Mouse (Mus musculus): ENCODE results near the gene Slc46a3.
A peak's percentile ranks its signal among the peaks of the same experiment; 100 is the strongest.

The Slc46a3 gene

GRCm38 (mm10) chr5:147895436-147896198, 1.0 kb upstream of the Slc46a3 start:
- DNase-seq (ENCODE audit: low read depth) = no peak

- no peak for DNase-seq (ENCODE audit: low read depth)
Observed at GRCm38 (mm10) chr5:147893766-147894454, 705 bp downstream of the Slc46a3 start.

DNA sequence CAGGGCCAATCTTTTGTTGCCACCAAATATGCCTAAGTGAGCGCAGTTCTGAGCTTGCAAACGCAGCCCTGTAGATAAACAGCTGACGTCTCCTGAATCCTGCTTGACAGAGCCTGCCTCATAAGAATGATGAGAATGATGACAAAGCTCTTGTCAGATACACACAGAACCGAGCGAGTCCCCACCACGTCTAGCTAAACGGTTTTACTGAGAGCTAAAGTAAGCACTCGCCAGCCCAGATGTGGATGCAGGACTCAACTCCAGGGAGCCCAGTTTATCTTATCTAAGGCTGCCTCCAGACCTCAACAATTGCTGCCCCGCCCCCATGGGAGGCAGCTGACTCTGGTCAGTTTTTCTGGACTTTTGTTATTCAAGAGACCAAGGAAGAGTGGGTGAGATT, 1.5 kb downstream of the Slc46a3 start:
- no peak for DNase-seq (ENCODE audit: low read depth)

- no peak for DNase-seq (ENCODE audit: low read depth)
Observed at GRCm38 (mm10) chr5:147892735-147893134, 1.9 kb downstream of the Slc46a3 start.

- peak; percentile 10 for DNase-seq (ENCODE audit: low read depth)
Observed at GRCm38 (mm10) chr5:147888313-147889297, 6.0 kb downstream of the Slc46a3 start.

DNA sequence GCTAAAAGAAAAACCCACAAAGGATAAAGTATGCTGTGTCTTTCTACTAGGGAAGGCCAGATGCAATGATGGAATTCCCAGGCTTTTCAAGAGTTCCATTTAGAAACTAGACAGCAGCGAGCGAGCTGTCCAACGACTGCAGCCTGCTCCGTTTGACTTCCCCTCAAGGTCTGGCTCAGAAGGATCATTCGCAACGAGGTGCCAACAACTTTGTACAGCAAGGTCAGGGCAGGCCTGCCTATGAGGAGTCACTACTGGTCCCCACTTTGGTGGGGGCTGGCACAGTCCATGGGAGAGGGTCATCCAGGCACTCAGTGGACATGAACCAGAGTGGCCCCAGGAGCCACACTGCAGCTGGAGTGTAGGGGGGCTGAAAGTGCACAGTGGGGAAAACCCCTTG, 11.0 kb downstream of the Slc46a3 start:
- no peak for DNase-seq (ENCODE audit: low read depth)

DNA sequence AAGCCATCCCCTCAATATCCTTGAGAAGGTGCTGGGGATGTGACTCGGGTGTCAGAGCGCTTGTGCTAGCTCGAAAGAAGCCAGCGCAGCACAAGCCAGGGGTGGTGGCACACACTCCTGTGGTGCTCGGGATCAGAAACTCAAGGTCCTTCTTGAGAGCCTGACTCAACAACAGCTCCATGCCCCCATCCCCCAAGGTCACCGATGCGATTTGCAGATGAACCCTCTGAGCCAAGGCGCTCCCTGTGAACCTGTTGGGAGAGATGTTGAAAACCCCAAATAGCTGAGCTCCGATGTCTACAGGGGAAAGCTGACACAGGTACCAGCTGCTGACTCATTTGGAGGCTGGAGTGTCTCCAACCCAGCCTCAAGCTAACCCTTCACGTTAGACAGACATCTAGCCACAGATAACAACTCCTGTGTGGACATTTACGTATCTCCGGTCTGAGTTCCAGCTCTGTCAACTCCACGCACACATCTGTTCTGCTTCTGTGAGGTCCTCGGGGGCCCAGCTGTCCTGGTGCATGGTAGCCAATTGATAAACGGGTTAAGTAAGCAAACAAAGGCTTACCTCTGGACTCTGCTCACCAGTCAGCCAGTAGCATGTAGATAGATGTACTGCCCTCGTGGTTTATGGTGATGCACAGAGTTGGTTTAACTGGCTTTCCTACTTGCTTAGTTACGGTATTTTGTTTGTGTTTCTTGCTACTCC, 14.5 kb downstream of the Slc46a3 start:
- DNase-seq (ENCODE audit: low read depth) = no peak

DNA sequence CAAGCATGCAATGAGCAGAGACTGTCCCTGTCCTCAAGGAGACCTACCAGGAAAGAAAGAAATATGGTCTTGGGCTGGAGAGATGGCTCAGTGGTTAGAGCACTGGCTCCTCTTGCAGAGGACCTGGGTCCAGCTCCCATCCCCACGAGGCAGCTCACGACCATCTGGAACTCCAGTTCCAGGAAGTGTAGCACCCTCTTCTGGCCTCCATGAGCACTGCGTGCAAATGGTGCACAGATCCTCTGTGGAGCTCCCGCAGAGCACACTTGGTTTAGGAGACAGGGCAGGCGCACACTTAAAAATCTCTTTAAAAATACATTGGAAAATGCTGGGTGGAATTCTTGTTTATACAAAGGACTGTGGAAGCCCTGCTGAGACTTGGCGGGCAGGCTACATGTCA, 17.1 kb downstream of the Slc46a3 start:
- DNase-seq (ENCODE audit: low read depth) = peak; percentile 28

- DNase-seq (ENCODE audit: low read depth) = no peak
Observed at GRCm38 (mm10) chr5:147875210-147875609, 19.4 kb downstream of the Slc46a3 start.

- DNase-seq (ENCODE audit: low read depth) = no peak
Observed at GRCm38 (mm10) chr5:147874491-147875065, 20.0 kb downstream of the Slc46a3 start.

DNA sequence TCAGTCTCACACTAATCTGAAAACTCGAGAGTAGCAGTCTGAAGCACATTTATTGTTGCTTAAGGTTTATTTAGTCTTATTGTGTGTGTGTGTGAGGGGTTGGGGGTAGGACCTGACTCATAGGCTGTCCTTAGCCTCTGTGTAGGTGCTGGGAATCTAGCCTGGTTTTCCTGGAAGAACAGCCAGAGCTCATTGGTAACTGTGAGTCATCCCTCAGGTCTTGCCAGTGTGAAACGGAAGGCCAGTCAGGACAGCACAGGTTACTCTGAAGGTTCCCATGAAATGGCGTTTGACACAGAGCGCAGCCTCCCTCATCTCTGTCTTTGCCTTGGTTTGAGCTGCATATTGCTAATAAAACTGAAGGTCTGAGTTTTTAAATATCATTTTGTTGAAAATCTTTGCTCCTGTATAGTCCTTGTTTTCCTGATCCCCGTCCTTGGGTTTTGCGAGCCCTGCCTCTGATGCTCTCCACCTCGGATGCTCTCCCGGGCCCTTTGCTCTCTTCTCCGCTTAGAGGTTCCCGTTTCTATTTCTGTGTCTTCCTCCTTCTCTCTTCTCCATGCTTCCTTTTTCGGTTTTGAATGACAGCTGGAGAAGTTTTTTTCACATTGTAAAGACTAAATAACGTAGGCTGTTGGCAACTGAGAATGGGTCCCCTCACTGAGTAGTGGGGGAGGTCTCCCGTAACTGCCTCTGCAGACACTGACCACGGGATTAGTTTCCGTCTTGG, 23.4 kb downstream of the Slc46a3 start:
- peak; percentile 23 for DNase-seq (ENCODE audit: low read depth)

DNA sequence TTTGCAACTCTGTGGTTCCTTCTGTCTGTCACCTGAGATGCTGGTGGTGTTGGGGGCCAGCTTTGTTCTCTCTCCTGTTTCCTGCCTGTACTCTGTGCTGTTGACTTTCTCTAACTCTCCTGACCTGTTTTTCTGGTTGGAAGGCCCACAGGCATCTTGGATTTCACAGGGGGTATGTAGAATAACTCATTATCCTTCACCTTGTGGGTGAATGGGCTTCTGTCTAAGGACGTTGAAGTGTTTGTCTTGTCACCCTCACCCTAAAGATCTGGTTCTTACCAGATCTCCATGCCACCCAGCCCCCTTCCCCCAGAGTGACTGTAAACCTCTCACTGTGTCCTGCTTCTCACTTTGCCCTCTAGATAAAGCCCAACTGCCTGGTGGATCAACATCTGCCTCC, 24.3 kb downstream of the Slc46a3 start:
- no peak for DNase-seq (ENCODE audit: low read depth)

- DNase-seq (ENCODE audit: low read depth) = no peak
Observed at GRCm38 (mm10) chr5:147869568-147869967, 25.0 kb downstream of the Slc46a3 start.

- DNase-seq (ENCODE audit: low read depth) = no peak
Observed at GRCm38 (mm10) chr5:147868674-147869073, 25.9 kb downstream of the Slc46a3 start.

DNA sequence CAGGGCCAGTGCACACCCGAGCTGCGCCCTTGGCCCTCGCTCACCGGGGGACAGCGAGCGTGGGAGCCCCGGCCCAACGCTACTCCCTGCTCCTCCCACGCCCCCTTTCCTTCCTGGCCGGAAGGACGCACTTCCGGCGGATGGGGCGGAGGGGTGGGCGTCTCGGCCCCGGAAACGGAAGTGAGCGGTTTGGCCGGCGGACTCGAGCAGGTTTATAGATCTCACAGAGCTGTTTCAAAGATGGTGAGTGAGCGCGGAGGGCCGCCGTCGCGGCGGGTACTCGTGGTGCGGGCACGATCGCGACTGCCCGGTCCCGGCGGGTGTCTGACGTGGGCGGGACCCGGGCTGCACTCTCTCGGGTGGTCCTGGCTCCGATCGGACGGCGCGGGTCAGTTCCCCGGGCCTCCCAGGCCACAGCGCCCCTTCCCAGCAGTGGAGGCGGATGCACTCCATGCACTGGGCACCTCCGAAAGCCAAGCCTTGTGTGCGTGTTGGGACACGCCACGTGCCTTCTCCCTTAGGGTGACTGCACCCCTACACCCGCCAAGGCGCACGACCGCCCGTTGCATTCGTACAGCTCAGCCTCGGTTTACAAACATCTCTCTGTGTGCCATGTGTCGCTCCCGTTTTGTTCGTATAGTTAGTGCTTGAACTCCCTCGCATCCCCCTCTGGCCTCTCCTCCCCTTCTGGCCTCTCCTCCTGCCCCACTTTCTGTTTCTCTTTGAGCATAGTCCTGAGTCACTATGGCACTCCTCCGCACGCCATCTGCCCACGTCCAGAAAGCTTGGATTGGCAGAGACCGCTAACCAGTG, 34.0 kb downstream of the Slc46a3 start, which contains the start of gene Pomp:
Gene Pomp, plus strand, starts transcription at position 13 of the 813 bp plus-strand sequence.
- peak; percentile 95 for DNase-seq (ENCODE audit: low read depth)

GRCm38 (mm10) chr5:147860076-147860448, 34.6 kb downstream of the Slc46a3 start:
- DNase-seq (ENCODE audit: low read depth) = no peak

DNA sequence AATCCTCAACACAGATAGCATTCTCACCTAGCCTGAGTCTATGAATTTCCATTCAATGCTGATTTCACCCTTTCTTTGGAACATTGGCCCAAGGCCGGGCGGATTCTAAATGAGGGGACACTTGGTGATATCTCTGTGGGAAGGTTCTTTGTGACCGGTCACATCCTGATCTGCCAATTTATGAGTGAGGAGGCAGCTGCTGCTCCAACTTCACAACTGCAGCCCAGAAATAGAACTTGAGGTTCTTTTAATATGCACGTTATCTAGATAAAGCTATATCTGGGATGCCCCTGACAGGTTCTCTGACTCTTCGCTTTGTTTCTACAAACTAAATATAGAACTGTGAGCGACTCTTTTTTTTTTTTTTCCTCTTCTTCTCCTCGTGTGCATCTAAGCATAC, 44.4 kb downstream of the Slc46a3 start:
- no peak for DNase-seq (ENCODE audit: low read depth)

DNA sequence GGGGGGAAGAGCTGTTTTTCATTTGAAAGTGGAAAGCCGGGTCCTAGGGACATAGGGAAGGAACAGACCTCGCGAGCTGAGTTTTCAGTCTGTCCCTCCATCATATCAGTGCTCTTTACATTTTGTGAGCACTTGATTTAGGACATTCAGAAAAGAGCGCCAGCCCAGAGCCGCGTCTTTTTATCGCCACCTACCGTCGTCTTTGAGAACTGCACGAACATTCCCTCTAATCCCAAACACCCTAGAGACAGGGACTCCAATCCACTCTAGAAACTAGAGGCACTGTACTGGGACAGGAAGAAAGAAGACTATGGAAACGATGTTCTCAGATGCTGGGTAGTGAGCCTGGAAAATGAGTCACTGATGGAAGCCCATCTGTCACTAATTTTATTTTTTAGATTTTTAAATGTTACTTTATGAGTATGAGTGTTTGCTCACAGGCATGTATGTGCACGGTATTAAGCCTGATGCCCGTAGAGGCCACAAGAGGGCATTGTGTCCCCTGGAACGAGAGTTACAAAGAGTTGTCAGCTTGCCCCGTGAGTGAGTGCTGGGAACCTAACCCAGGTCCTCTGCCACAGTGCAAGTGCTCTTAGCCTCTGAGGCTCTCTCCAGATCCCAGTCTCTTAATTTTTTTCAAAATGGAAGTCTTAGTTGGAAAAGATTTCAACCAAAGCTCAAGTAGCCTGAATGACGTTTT, 46.3 kb downstream of the Slc46a3 start:
- peak; percentile 89 for DNase-seq (ENCODE audit: low read depth)

GRCm38 (mm10) chr5:147847361-147847760, 47.3 kb downstream of the Slc46a3 start:
- DNase-seq (ENCODE audit: low read depth) = peak; percentile 24
